16 mouse cellular contexts compared by ENCODE assay signal in the genomic region with DNA sequence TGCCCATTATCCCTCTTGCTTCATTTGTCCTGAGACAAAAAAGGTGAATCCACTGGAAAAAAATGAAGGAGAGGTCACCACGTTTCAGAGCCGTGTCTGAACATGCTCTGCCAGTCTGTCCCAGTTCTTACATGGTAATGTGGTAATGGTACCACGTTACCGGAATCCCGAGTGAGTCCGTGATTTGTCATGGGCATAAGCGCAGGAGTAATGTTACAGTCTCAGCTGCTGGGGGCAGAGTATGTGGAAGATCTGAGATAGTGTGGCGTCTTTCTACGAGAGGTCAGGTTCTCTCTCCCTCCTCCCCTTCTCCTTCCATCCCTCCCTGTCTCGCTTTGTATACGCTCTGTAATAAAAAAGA.
DNase-seq lines count a peak whose midpoint lies in the region; ATAC-seq and TF ChIP-seq lines count a peak whose summit lies in the region.
"Had no signal": no experiment of that assay in that cellular context is flagged by ENCODE, and none has a peak within 500 bp of the region (broad histone marks: within the 10 kb centered on the region; RNA-seq: fewer than 3 reads in every experiment).

No protein-coding gene starts in this region.

- ATAC-seq in embryonic facial prominence, embryonic 13.5 days (ENCODE audit: insufficient number of reproducible peaks, insufficient read depth, low FRiP score, low TSS enrichment, low read depth), result no peak
- ATAC-seq: midbrain, embryonic 13.5 days had no signal

- TF ChIP-seq POLR2A in myocyte (IDR thresholded peaks at IDR 0.05; ENCODE audit: insufficient read length, low read depth), result peak; percentile 40

- H3K79me2 ChIP-seq in C2C12 (ENCODE audit: control insufficient read depth, insufficient read depth) (peaks cover 39% of the 10 kb centered on the region), myocyte (ENCODE audit: control insufficient read depth, insufficient read depth) (peaks cover 9% of the 10 kb centered on the region)

- H3ac ChIP-seq in C2C12 (ENCODE audit: control insufficient read depth, insufficient read length, low read depth) (peak overlapping the region; percentile 39), myocyte (ENCODE audit: control insufficient read depth, insufficient read length) (no peak overlapping the region)

- H3K4me3 ChIP-seq in C2C12 (ENCODE audit: insufficient read depth, poor library complexity, severe bottlenecking) (no peak overlapping the region), myocyte (no peak overlapping the region)
- H3K4me3 ChIP-seq in embryonic facial prominence, embryonic 13.5 days, result no peak overlapping the region
- H3K4me3 ChIP-seq: erythroblast, embryonic 14.5 days; heart, embryonic 15.5 days; hindbrain, embryonic 13.5 days; midbrain, embryonic 13.5 days; neural tube, embryonic 12.5 days had no signal

- H3K9me3 ChIP-seq in embryonic facial prominence, embryonic 13.5 days, result no peaks in the 10 kb centered on the region
- H3K9me3 ChIP-seq: heart, embryonic 15.5 days; hindbrain, embryonic 13.5 days; midbrain, embryonic 13.5 days; neural tube, embryonic 12.5 days had no signal

- no peak overlapping the region for H3K4me2 ChIP-seq in embryonic facial prominence, embryonic 13.5 days
- H3K4me2 ChIP-seq in myocyte (ENCODE audit: low read depth), result peak overlapping the region; percentile 74
- H3K4me2 ChIP-seq: heart, embryonic 15.5 days; hindbrain, embryonic 13.5 days; neural tube, embryonic 12.5 days had no signal

- H3K9ac ChIP-seq in embryonic facial prominence, embryonic 13.5 days, result no peak overlapping the region
- H3K9ac ChIP-seq: heart, embryonic 15.5 days; hindbrain, embryonic 13.5 days; midbrain, embryonic 13.5 days; neural tube, embryonic 12.5 days had no signal

- DNase-seq in gastrocnemius, adult 18-20 months (ENCODE audit: low spot score), result peak; percentile 55
- DNase-seq in gastrocnemius, postnatal 25 days, result no peak
- DNase-seq in spleen, postnatal 14 days (ENCODE audit: low spot score in 2 of 2), result no peak
- DNase-seq in kidney, postnatal 25 days, result no peak
- DNase-seq: adrenal gland, adult 8-10 months; cerebellum, postnatal 14 days; liver; right cerebral cortex, adult 18-20 months had no signal

- TF ChIP-seq CTCF in C2C12 (IDR thresholded peaks at IDR 0.05; ENCODE audit: control insufficient read depth, insufficient read depth, insufficient read length), result no peak

- H3K4me1 ChIP-seq in embryonic facial prominence, embryonic 13.5 days, result peaks cover 50% of the 10 kb centered on the region

- WGBS in embryonic facial prominence, embryonic 13.5 days, result 20% methylated on average over 11 of the region's 11 CpGs

- peak overlapping the region; percentile 52 for H3K27ac ChIP-seq in embryonic facial prominence, embryonic 13.5 days
- H3K27ac ChIP-seq: heart, embryonic 15.5 days; hindbrain, embryonic 13.5 days; neural tube, embryonic 12.5 days had no signal

- H3K27me3 ChIP-seq in C2C12 (ENCODE audit: control insufficient read depth, insufficient read depth, insufficient read length), result no peaks in the 10 kb centered on the region
- peaks cover 19% of the 10 kb centered on the region for H3K27me3 ChIP-seq in embryonic facial prominence, embryonic 13.5 days
- no peaks in the 10 kb centered on the region for H3K27me3 ChIP-seq in myocyte (ENCODE audit: control insufficient read depth, insufficient read depth, insufficient read length)

- H3K36me3 ChIP-seq in C2C12 (ENCODE audit: control insufficient read depth, insufficient read depth), result peaks cover 63% of the 10 kb centered on the region
- peaks cover 24% of the 10 kb centered on the region for H3K36me3 ChIP-seq in embryonic facial prominence, embryonic 13.5 days
- peaks cover 34% of the 10 kb centered on the region for H3K36me3 ChIP-seq in myocyte (ENCODE audit: control insufficient read depth, insufficient read depth)
- H3K36me3 ChIP-seq: heart, embryonic 15.5 days; hindbrain, embryonic 13.5 days; midbrain, embryonic 13.5 days; neural tube, embryonic 12.5 days had no signal

- peaks cover 2% of the 10 kb centered on the region for H3K79me3 ChIP-seq in C2C12 (ENCODE audit: low read depth)

TF ChIP-seq in C2C12, 6 proteins besides CTCF, POLR2A, EP300 and RAD21:
- TF ChIP-seq MYOD1 (IDR thresholded peaks at IDR 0.05; ENCODE audit: control insufficient read depth, insufficient read length, low read depth) (peak; percentile 76), USF1 (IDR thresholded peaks at IDR 0.05; ENCODE audit: low read depth) (peak; percentile 41), MYOG (IDR thresholded peaks at IDR 0.05; ENCODE audit: control insufficient read depth, extremely low read depth, insufficient read length) (no peak), CEBPB (IDR thresholded peaks at IDR 0.05; ENCODE audit: low read depth) (no peak)
TF ChIP-seq in C2C12: peak in this region for 2.

TF ChIP-seq in myocyte, 11 proteins besides CTCF, POLR2A, EP300 and RAD21:
- TF ChIP-seq TCF12 (IDR thresholded peaks at IDR 0.05; ENCODE audit: insufficient read depth, poor library complexity, severe bottlenecking) (no peak), USF1 (IDR thresholded peaks at IDR 0.05; ENCODE audit: low read depth) (no peak), MAX (IDR thresholded peaks at IDR 0.05; ENCODE audit: low read depth) (no peak), MYOG (IDR thresholded peaks at IDR 0.05; ENCODE audit: control insufficient read depth in 1 of 3, insufficient read depth in 1 of 3, insufficient read length in 2 of 3, low read depth in 2 of 3) (peak in 2 of 3 experiments; percentile 43 to 65), POLR2AphosphoS2 (IDR thresholded peaks at IDR 0.05; ENCODE audit: insufficient read length, low read depth) (peak; percentile 13), MYOD1 (IDR thresholded peaks at IDR 0.05; ENCODE audit: control insufficient read depth in 1 of 3, insufficient read length in 2 of 3, low read depth in 2 of 3) (peak; percentile 35 to 78 (median 43))
